8 mouse cellular contexts compared by ENCODE assay signal in genomic region chr17:27203358-27204074, GRCm38 (mm10). TPM values are rescaled to one million over a fixed set of nuclear protein-coding genes. Genes with fewer than 3 reads are reported as not detected.
DNase-seq lines count a peak whose midpoint lies in the region; ATAC-seq and TF ChIP-seq lines count a peak whose summit lies in the region.

No protein-coding gene starts in this region.

- no peaks in the 10 kb centered on the region for H3K9me3 ChIP-seq in G1E (replicated peaks)
- no peaks in the 10 kb centered on the region for H3K9me3 ChIP-seq in heart, embryonic 15.5 days (replicated peaks)
- no peaks in the 10 kb centered on the region for H3K9me3 ChIP-seq in limb, embryonic 12.5 days
- H3K9me3 ChIP-seq in midbrain, embryonic 15.5 days = no peaks in the 10 kb centered on the region

- H3K4me3 ChIP-seq in G1E (ENCODE audit: low read depth, low read length) = peak overlapping the region; percentile 89
- peak overlapping the region; percentile 41 for H3K4me3 ChIP-seq in cortical plate, adult 2 months (ENCODE audit: insufficient read depth, low read length)
- peak overlapping the region; percentile 86 for H3K4me3 ChIP-seq in heart, embryonic 15.5 days
- peak overlapping the region; percentile 97 for H3K4me3 ChIP-seq in limb, embryonic 12.5 days (replicated peaks)
- H3K4me3 ChIP-seq in midbrain, embryonic 15.5 days = peak overlapping the region; percentile 52

- H3K27me3 ChIP-seq in G1E (ENCODE audit: insufficient read depth, low read length) = peaks cover 11% of the 10 kb centered on the region
- no peaks in the 10 kb centered on the region for H3K27me3 ChIP-seq in heart, embryonic 15.5 days
- H3K27me3 ChIP-seq in limb, embryonic 12.5 days = no peaks in the 10 kb centered on the region
- no peaks in the 10 kb centered on the region for H3K27me3 ChIP-seq in midbrain, embryonic 15.5 days (replicated peaks)

- peak overlapping the region; percentile 55 for H3K27ac ChIP-seq in cortical plate, adult 2 months (ENCODE audit: insufficient read depth, low read length)
- H3K27ac ChIP-seq in heart, embryonic 15.5 days = peak overlapping the region; percentile 88
- H3K27ac ChIP-seq in limb, embryonic 12.5 days = peak overlapping the region; percentile 96
- peak overlapping the region; percentile 98 for H3K27ac ChIP-seq in midbrain, embryonic 15.5 days

- peak; percentile 62 to 81 for DNase-seq in adrenal gland, adult (ENCODE audit: inconsistent age in 2 of 2, low spot score in 1 of 2)
- DNase-seq in adrenal gland, postnatal 4 days (ENCODE audit: low spot score in 2 of 2) = no peak
- DNase-seq in G1E (ENCODE audit: low spot score) = peak; percentile 57

- H3K9ac ChIP-seq in heart, embryonic 15.5 days = peak overlapping the region; percentile 97
- peak overlapping the region; percentile 98 for H3K9ac ChIP-seq in limb, embryonic 12.5 days (replicated peaks)
- peak overlapping the region; percentile 82 for H3K9ac ChIP-seq in midbrain, embryonic 15.5 days

- H3K36me3 ChIP-seq in G1E (replicated peaks) = peaks cover 40% of the 10 kb centered on the region
- peaks cover 31% of the 10 kb centered on the region for H3K36me3 ChIP-seq in heart, embryonic 15.5 days
- H3K36me3 ChIP-seq in limb, embryonic 12.5 days = peaks cover 39% of the 10 kb centered on the region
- peaks cover 20% of the 10 kb centered on the region for H3K36me3 ChIP-seq in midbrain, embryonic 15.5 days (replicated peaks)

- no peak for ATAC-seq in G1E (ENCODE audit: extremely low read depth, insufficient number of reproducible peaks, low FRiP score, poor library complexity, severe bottlenecking)
- peak; percentile 55 for ATAC-seq in heart, embryonic 15.5 days (replicated peaks; ENCODE audit: insufficient number of reproducible peaks, insufficient read depth, low FRiP score, low read depth)
- ATAC-seq in limb, embryonic 12.5 days (ENCODE audit: insufficient number of reproducible peaks, insufficient read depth, low FRiP score, low TSS enrichment, low read depth) = no peak
- ATAC-seq in midbrain, embryonic 15.5 days (replicated peaks) = peak; percentile 61
- ATAC-seq in megakaryocyte-erythroid progenitor cell, adult 5-6 weeks (replicated peaks; ENCODE audit: low FRiP score, low TSS enrichment, poor library complexity, severe bottlenecking) = no peak

- TF ChIP-seq CTCF in G1E (IDR thresholded peaks at IDR 0.05; ENCODE audit: low read depth, low read length) = no peak
- TF ChIP-seq CTCF in cortical plate, adult 2 months (IDR thresholded peaks at IDR 0.05; ENCODE audit: extremely low read depth, insufficient read depth, low read length) = no peak

- H3K4me1 ChIP-seq in G1E (ENCODE audit: insufficient read depth, low read depth, low read length) = peaks cover 43% of the 10 kb centered on the region
- no peaks in the 10 kb centered on the region for H3K4me1 ChIP-seq in cortical plate, adult 2 months (ENCODE audit: control insufficient read depth, insufficient read depth, low read length)
- peaks cover 15% of the 10 kb centered on the region for H3K4me1 ChIP-seq in heart, embryonic 15.5 days (replicated peaks)
- peaks cover 68% of the 10 kb centered on the region for H3K4me1 ChIP-seq in limb, embryonic 12.5 days (replicated peaks)
- H3K4me1 ChIP-seq in midbrain, embryonic 15.5 days = peaks cover 37% of the 10 kb centered on the region

- WGBS in heart, embryonic 15.5 days = under 1% methylated on average over 66 of the region's 74 CpGs
- under 1% methylated on average over 65 of the region's 74 CpGs for WGBS in limb, embryonic 12.5 days
- under 1% methylated on average over 74 of the region's 74 CpGs for WGBS in midbrain, embryonic 15.5 days

- no peak for TF ChIP-seq POLR2A in cortical plate, adult 2 months (IDR thresholded peaks at IDR 0.05; ENCODE audit: extremely low read depth, insufficient read depth, low read length)

- H3K4me2 ChIP-seq in heart, embryonic 15.5 days = peak overlapping the region; percentile 92
- peak overlapping the region; percentile 85 for H3K4me2 ChIP-seq in limb, embryonic 12.5 days
- H3K4me2 ChIP-seq in midbrain, embryonic 15.5 days = peak overlapping the region; percentile 62

RNA-seq across cellular contexts. Expression of gene Lemd2, which starts 0.8 kb away (rescaled TPM):
- total RNA-seq in adrenal gland, postnatal 4 days (2021) = 10 to 100 TPM; 69.1 to 73.3 TPM
- total RNA-seq in G1E (2014; fragmentation: Nextera tagmentation) (45.5 TPM in 2 replicates), G1E (2017) (23.9 and 29.9 TPM in 2 replicates)
- 98.3 and 100 TPM in 2 replicates for polyA plus RNA-seq in G1E (2012)
- 64.0 TPM in 2 replicates for polyA plus RNA-seq in cortical plate, adult 2 months (2012; rRNA removed)
- polyA plus RNA-seq in heart, embryonic 15.5 days (2015; fragmentation: Nextera tagmentation; extraction: Ambion mirVana) = 7.2 and 10.5 TPM in 2 replicates
- polyA plus RNA-seq in limb, embryonic 12.5 days (2016; fragmentation: Nextera tagmentation; extraction: Ambion mirVana) = 30.7 and 31.0 TPM in 2 replicates
- 26.1 and 26.7 TPM in 2 replicates for polyA plus RNA-seq in midbrain, embryonic 15.5 days (2015; fragmentation: Nextera tagmentation; extraction: Ambion mirVana)
- 26.5 and 33.4 TPM in 2 replicates for total RNA-seq in megakaryocyte-erythroid progenitor cell, adult 5-6 weeks (2014; fragmentation: Nextera tagmentation)
- total RNA-seq in megakaryocyte-erythroid progenitor cell, adult 5-6 weeks (2017) = 15.0 and 31.4 TPM in 2 replicates

RNA-seq across cellular contexts. Expression of gene Ip6k3, which starts 35.9 kb away (rescaled TPM):
- total RNA-seq in adrenal gland, postnatal 4 days (2021) = 1 to 10 TPM; 1.1 to 2.3 TPM
- not detected in 2 replicates for total RNA-seq in G1E (2014; fragmentation: Nextera tagmentation)
- total RNA-seq in G1E (2017) = 0.05 TPM in 1 of 2 replicates, not detected in the other
- polyA plus RNA-seq in G1E (2012) = not detected in 2 replicates
- 1.0 and 1.1 TPM in 2 replicates for polyA plus RNA-seq in cortical plate, adult 2 months (2012; rRNA removed)
- 0.35 and 0.43 TPM in 2 replicates for polyA plus RNA-seq in heart, embryonic 15.5 days (2015; fragmentation: Nextera tagmentation; extraction: Ambion mirVana)
- polyA plus RNA-seq in limb, embryonic 12.5 days (2016; fragmentation: Nextera tagmentation; extraction: Ambion mirVana) = 0.20 and 0.45 TPM in 2 replicates
- 0.21 and 0.40 TPM in 2 replicates for polyA plus RNA-seq in midbrain, embryonic 15.5 days (2015; fragmentation: Nextera tagmentation; extraction: Ambion mirVana)
- not detected in 2 replicates for total RNA-seq in megakaryocyte-erythroid progenitor cell, adult 5-6 weeks (2014; fragmentation: Nextera tagmentation)
- not detected in 2 replicates for total RNA-seq in megakaryocyte-erythroid progenitor cell, adult 5-6 weeks (2017)

Comparison
In these comparisons a context has a peak if more than half of its experiments do, and no peak if none do; other contexts are left out.
1. DNase-seq: peak in adrenal gland, adult (2 of 2) and G1E (single experiment); none in adrenal gland, postnatal 4 days (0 of 2).
2. ATAC-seq: peak in heart, embryonic 15.5 days (single experiment) and midbrain, embryonic 15.5 days (single experiment); none in G1E (single experiment), limb, embryonic 12.5 days (single experiment) and megakaryocyte-erythroid progenitor cell, adult 5-6 weeks (single experiment).
3. H3K4me3 ChIP-seq: peak in every context shown above with its lines; median percentile 97 in limb, embryonic 12.5 days; 89 in G1E; 86 in heart, embryonic 15.5 days; 52 in midbrain, embryonic 15.5 days; 41 in cortical plate, adult 2 months.
4. Peak in every context shown above with its lines, with median percentiles within 50 percentile points of each other: H3K27ac ChIP-seq, H3K4me2 ChIP-seq and H3K9ac ChIP-seq.